Mouse (Mus musculus): ENCODE data around the gene Sel1l3.
A peak's percentile ranks its signal among the peaks of the same experiment; 100 is the strongest.

GRCm38 (mm10) chr5:53123525-53124286, 90.0 kb downstream of the Sel1l3 start:
- TF ChIP-seq CTCF (IDR thresholded peaks at IDR 0.05) (peak; percentile 75), EP300 (IDR thresholded peaks at IDR 0.05; ENCODE audit: insufficient read depth, low read depth, low read length) (no peak)
